Mouse (Mus musculus) lung, embryonic 16.5 days (tissue): Measurements from ENCODE around the gene Hectd2. TPM values are rescaled to one million over a fixed set of nuclear protein-coding genes. Genes with fewer than 3 reads are reported as not detected.

Source experiments
- ATAC-seq: fragments of 200-750 bp; cut with Nextera tagmentation; 2 replicates; pipeline ENCODE4 v1.8.0; 2017; ENCODE audit warnings: low read depth, mild to moderate bottlenecking, moderate library complexity
- H3K27ac ChIP-seq: fragments of 300-500 bp; sonication (generic); 2 replicates; pipeline ENCODE4 v1.5.1; 2014; ENCODE audit warnings: mild to moderate bottlenecking, control low read depth, low read length
- H3K27me3 ChIP-seq: fragments of 300-500 bp; sonication (generic); 2 replicates; pipeline ENCODE4 v1.6.1; 2014; ENCODE audit warnings: low read depth, low read length, mixed read lengths; ENCODE audit not compliant: control insufficient read depth, insufficient read depth
- H3K36me3 ChIP-seq: fragments of 300-500 bp; sonication (generic); 2 replicates; pipeline ENCODE4 v1.6.1; 2014; ENCODE audit warnings: low read length; ENCODE audit not compliant: control insufficient read depth, insufficient read depth
- H3K4me1 ChIP-seq: fragments of 300-500 bp; sonication (generic); replicated peaks from 2 replicates; pipeline ENCODE4 v1.6.1; 2014; ENCODE audit warnings: low read length, mixed read lengths; ENCODE audit not compliant: control insufficient read depth, insufficient read depth
- H3K4me2 ChIP-seq: fragments of 300-500 bp; sonication (generic); 2 replicates; pipeline ENCODE4 v1.6.1; 2014; ENCODE audit warnings: low read depth, low read length, control low read depth
- H3K4me3 ChIP-seq: fragments of 300-500 bp; sonication (generic); 2 replicates; pipeline ENCODE4 v1.5.1; 2014; ENCODE audit warnings: mild to moderate bottlenecking, low read length, control low read depth
- H3K9ac ChIP-seq: fragments of 300-500 bp; sonication (generic); 2 replicates; pipeline ENCODE4 v1.6.1; 2014; ENCODE audit warnings: low read length, control low read depth
- H3K9me3 ChIP-seq: fragments of 300-500 bp; sonication (generic); 2 replicates; pipeline ENCODE4 v1.6.1; 2016; ENCODE audit warnings: low read length; ENCODE audit not compliant: control insufficient read depth
- WGBS: fragments of 180-500 bp; shearing (Covaris S2); extraction: QIAGEN DNeasy Blood & Tissue Kit; methylation state at CpG from one replicate; pipeline ENCODE4 v1.1.7; 2014; 5-methylcytosine and 5-hydroxymethylcytosine counted together
- polyA plus RNA-seq: library from polyadenylated mRNA; unstranded; fragments of >200 nt; fragmentation: Nextera tagmentation; extraction: Ambion mirVana; gene quantifications from 2 replicates; pipeline ENCODE4 v1.2.1, GENCODE M21; 2015

Gene Hectd2
- polyA plus RNA-seq, 1 experiment from 2014 or later, result 4.1 TPM

GRCm38 (mm10) chr19:36554785-36555595, 551 bp downstream of the Hectd2 start:
- Histone ChIP-seq H3K27me3 (no peaks in the 10 kb centered on the region; the same call in 1 of the 2 replicates), H3K27ac (peak overlapping the region; percentile 66), H3K36me3 (no peaks in the 10 kb centered on the region), H3K4me3 (peak overlapping the region; percentile 86), H3K9ac (peak overlapping the region; percentile 92), H3K4me1 (no peaks in the 10 kb centered on the region; the same call in 1 of the 2 replicates), H3K4me2 (peak overlapping the region; percentile 99), H3K9me3 (no peaks in the 10 kb centered on the region)
- WGBS, result under 1% methylated on average over 50 of the region's 53 CpGs
- peak; percentile 65 for ATAC-seq

DNA sequence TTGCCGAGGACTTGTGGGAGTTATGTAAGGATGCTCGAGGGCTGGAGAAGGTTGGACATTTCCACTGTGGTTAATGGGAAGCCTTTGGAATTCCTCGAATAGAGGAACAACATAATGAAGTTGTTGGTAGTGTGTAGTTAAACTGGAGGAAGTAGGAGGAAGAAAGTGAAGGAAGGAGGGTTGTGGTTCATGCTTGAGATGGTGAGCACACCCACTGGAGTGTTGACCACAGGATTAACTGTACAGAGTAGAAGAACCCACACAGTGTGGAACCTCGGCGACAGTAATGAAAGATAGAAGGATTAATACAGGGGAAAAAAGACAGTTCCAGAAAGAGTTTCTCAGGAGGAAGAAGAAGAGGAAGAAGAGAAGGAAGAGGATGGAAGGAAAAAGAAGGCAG, 4.9 kb downstream of the Hectd2 start:
- H3K36me3 ChIP-seq, result no peaks in the 10 kb centered on the region
- no peak overlapping the region for H3K27ac ChIP-seq
- no peak for ATAC-seq
- no peak overlapping the region for H3K4me2 ChIP-seq
- no peaks in the 10 kb centered on the region for H3K27me3 ChIP-seq
- no peaks in the 10 kb centered on the region for H3K4me1 ChIP-seq
- no peaks in the 10 kb centered on the region for H3K9me3 ChIP-seq
- no peak overlapping the region for H3K9ac ChIP-seq
- 59% methylated on average over 5 of the region's 5 CpGs for WGBS
- no peak overlapping the region for H3K4me3 ChIP-seq

DNA sequence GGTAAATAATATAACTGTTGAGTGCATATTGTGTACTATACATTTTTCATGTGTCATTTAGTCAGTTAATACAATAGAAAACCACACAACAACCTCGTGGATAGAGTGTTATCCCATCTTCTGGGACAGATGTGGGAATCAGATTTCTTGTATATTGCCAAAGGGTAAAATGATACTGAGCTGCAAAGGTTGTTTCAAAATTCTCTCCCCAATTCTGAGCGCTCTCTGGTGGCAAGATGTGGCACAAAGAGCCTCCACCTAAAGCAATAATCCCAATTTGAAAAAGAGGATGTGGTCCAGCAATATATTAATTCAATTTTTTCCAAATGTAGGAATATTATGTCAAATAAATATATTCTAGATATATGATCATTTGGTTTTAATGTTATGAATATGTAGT, 5.7 kb downstream of the Hectd2 start:
- ATAC-seq, result no peak
- H3K36me3 ChIP-seq, result no peaks in the 10 kb centered on the region
- H3K4me1 ChIP-seq, result no peaks in the 10 kb centered on the region
- no peak overlapping the region for H3K27ac ChIP-seq
- H3K4me3 ChIP-seq, result no peak overlapping the region
- H3K27me3 ChIP-seq, result no peaks in the 10 kb centered on the region
- no peaks in the 10 kb centered on the region for H3K9me3 ChIP-seq
- 25% methylated on average over 2 of the region's 2 CpGs for WGBS
- H3K9ac ChIP-seq, result no peak overlapping the region
- H3K4me2 ChIP-seq, result no peak overlapping the region

GRCm38 (mm10) chr19:36561171-36561570, 6.7 kb downstream of the Hectd2 start:
- H3K27ac ChIP-seq, result no peak overlapping the region
- no peak overlapping the region for H3K4me2 ChIP-seq
- H3K9ac ChIP-seq, result no peak overlapping the region
- no peaks in the 10 kb centered on the region for H3K27me3 ChIP-seq
- no peaks in the 10 kb centered on the region for H3K4me1 ChIP-seq
- WGBS, result 39% methylated on average over 2 of the region's 2 CpGs
- no peaks in the 10 kb centered on the region for H3K36me3 ChIP-seq
- no peak for ATAC-seq
- H3K4me3 ChIP-seq, result no peak overlapping the region
- H3K9me3 ChIP-seq, result no peaks in the 10 kb centered on the region

DNA sequence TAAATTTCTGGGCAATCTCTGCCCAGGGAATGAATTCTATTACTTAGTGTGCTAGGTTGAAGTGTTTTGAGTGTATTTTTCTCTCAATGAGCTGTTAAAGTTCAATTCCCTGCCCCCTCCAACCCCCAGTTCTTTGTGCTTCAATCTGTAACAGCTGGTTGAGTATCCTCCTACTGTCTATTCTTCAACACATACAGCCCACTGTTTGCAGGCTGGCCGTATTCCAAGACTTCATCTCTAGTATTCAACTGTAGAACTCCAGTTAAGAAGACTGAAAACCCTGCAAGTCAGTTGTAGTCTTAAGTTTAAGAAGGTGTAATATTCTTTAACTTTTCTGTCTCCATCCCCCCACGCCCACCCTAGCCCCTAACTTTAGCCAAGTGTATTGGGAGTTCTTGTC, 10.0 kb downstream of the Hectd2 start:
- H3K4me1 ChIP-seq, result no peaks in the 10 kb centered on the region
- H3K27ac ChIP-seq, result no peak overlapping the region
- H3K9ac ChIP-seq, result no peak overlapping the region
- ATAC-seq, result no peak
- WGBS, result 46% methylated on average over 2 of the region's 2 CpGs
- H3K9me3 ChIP-seq, result no peaks in the 10 kb centered on the region
- H3K27me3 ChIP-seq, result no peaks in the 10 kb centered on the region
- no peak overlapping the region for H3K4me3 ChIP-seq
- no peak overlapping the region for H3K4me2 ChIP-seq
- H3K36me3 ChIP-seq, result no peaks in the 10 kb centered on the region

GRCm38 (mm10) chr19:36573986-36574385, 19.5 kb downstream of the Hectd2 start:
- no peaks in the 10 kb centered on the region for H3K36me3 ChIP-seq
- ATAC-seq, result no peak
- no peak overlapping the region for H3K27ac ChIP-seq
- H3K4me2 ChIP-seq, result no peak overlapping the region
- no peaks in the 10 kb centered on the region for H3K4me1 ChIP-seq
- no peak overlapping the region for H3K4me3 ChIP-seq
- no peaks in the 10 kb centered on the region for H3K27me3 ChIP-seq
- H3K9ac ChIP-seq, result no peak overlapping the region
- 38% methylated on average over 3 of the region's 3 CpGs for WGBS
- H3K9me3 ChIP-seq, result no peaks in the 10 kb centered on the region

- no peaks in the 10 kb centered on the region for H3K27me3 ChIP-seq
- no peak overlapping the region for H3K27ac ChIP-seq
- H3K4me3 ChIP-seq, result no peak overlapping the region
- no peak for ATAC-seq
- no peaks in the 10 kb centered on the region for H3K4me1 ChIP-seq
- H3K4me2 ChIP-seq, result no peak overlapping the region
- 79% methylated on average over 6 of the region's 6 CpGs for WGBS
- H3K9ac ChIP-seq, result no peak overlapping the region
- no peaks in the 10 kb centered on the region for H3K36me3 ChIP-seq
- no peaks in the 10 kb centered on the region for H3K9me3 ChIP-seq
These were observed 20.7 kb downstream of the Hectd2 start for GRCm38 (mm10) chr19:36575159-36575558.

DNA sequence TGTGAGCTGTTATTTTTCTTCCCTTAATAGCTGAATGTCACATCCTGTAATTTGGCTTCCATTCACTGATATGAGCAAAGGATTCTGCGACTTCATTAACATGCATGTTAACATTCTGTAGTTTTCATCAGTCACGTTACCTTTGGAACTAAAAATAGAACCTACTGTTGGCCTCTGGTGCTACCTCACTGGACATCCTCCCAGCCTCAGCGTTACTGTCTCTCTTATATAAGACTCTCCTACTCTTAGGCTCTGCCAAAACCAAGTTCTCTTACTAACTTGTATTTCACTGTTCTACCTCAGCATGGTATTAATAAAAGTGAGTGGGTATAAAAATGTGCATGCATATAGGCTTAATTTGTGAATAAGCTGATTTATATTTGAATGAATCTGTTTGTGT, 26.4 kb downstream of the Hectd2 start:
- Histone ChIP-seq H3K36me3 (no peaks in the 10 kb centered on the region), H3K27ac (no peak overlapping the region), H3K4me3 (no peak overlapping the region), H3K9ac (no peak overlapping the region), H3K27me3 (no peaks in the 10 kb centered on the region), H3K4me1 (no peaks in the 10 kb centered on the region), H3K9me3 (no peaks in the 10 kb centered on the region), H3K4me2 (no peak overlapping the region)
- ATAC-seq, result no peak
- WGBS, result 65% methylated on average over 3 of the region's 3 CpGs

DNA sequence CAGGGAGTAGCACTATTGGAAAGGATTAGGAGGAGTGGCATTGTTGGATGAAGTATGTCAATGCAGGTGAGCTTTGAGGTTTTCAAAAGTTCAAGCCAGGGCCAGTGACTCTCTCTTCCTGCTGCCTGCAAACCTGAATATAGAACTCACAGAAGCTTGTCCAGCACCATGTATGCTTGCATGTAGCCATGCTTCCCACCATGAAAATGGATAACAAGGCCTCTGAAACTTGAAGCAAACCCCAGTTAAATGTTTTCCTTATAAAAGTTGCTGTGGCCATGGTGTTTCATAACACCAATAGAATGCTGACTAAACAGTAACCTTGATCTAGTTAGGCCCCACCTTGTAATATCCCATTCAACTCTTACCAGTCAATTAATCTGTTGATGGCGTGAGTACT, 27.7 kb downstream of the Hectd2 start:
- Histone ChIP-seq H3K4me2 (no peak overlapping the region), H3K27me3 (no peaks in the 10 kb centered on the region), H3K36me3 (no peaks in the 10 kb centered on the region), H3K4me1 (no peaks in the 10 kb centered on the region), H3K9me3 (no peaks in the 10 kb centered on the region), H3K4me3 (no peak overlapping the region), H3K27ac (no peak overlapping the region), H3K9ac (no peak overlapping the region)
- WGBS, result 92% methylated on average over 1 of the region's 1 CpGs
- ATAC-seq, result no peak
